Mouse (Mus musculus): ENCODE results near the gene Krt33a. TPM values are rescaled to one million over a fixed set of nuclear protein-coding genes. Genes with fewer than 3 reads are reported as not detected.

Gene Krt33a
- polyA plus RNA-seq, 1 experiment from 2014 or later, result not detected

- H3K27me3 ChIP-seq, result peaks cover 5% of the 10 kb centered on the region; the same call in 1 of the 2 replicates
- H3K4me2 ChIP-seq, result no peak within 1 kb of the TSS
- WGBS, result 75% methylated on average over 8 of the region's 8 CpGs
- no peak for ATAC-seq (ENCODE audit: insufficient number of reproducible peaks, insufficient read depth, low FRiP score, low TSS enrichment, low read depth)
- no peaks in the 10 kb centered on the region for H3K9me3 ChIP-seq
- no peak within 1 kb of the TSS for H3K9ac ChIP-seq (replicated peaks)
- H3K27ac ChIP-seq, result no peak within 1 kb of the TSS
- H3K4me1 ChIP-seq (replicated peaks), result no peaks in the 10 kb centered on the region
- H3K36me3 ChIP-seq, result no peaks in the 10 kb centered on the region
- no peak within 1 kb of the TSS for H3K4me3 ChIP-seq (replicated peaks)
These were observed 29.8 kb downstream of the Krt33a start, which contains the start of gene Krtap16-1 for GRCm38 (mm10) chr11:99986180-99986647. Gene Krtap16-1 (minus strand): TSS chr11:99986597.

- no peak overlapping the region for H3K4me3 ChIP-seq (replicated peaks)
- no peak overlapping the region for H3K27ac ChIP-seq
- no peak for ATAC-seq (ENCODE audit: insufficient number of reproducible peaks, insufficient read depth, low FRiP score, low TSS enrichment, low read depth)
- no peaks in the 10 kb centered on the region for H3K9me3 ChIP-seq
- H3K36me3 ChIP-seq, result no peaks in the 10 kb centered on the region
- H3K4me2 ChIP-seq, result no peak overlapping the region
- H3K9ac ChIP-seq (replicated peaks), result no peak overlapping the region
- no peaks in the 10 kb centered on the region for H3K4me1 ChIP-seq (replicated peaks)
- H3K27me3 ChIP-seq, result peaks cover 5% of the 10 kb centered on the region; the same call in 1 of the 2 replicates
- WGBS, result 81% methylated on average over 20 of the region's 20 CpGs
These were observed 30.5 kb downstream of the Krt33a start for GRCm38 (mm10) chr11:99985291-99986092.

- Histone ChIP-seq H3K36me3 (no peaks in the 10 kb centered on the region), H3K27ac (no peak overlapping the region), H3K4me1 (replicated peaks) (no peaks in the 10 kb centered on the region), H3K27me3 (peaks cover 5% of the 10 kb centered on the region; the same call in 1 of the 2 replicates), H3K9me3 (no peaks in the 10 kb centered on the region), H3K9ac (replicated peaks) (no peak overlapping the region), H3K4me2 (no peak overlapping the region), H3K4me3 (replicated peaks) (no peak overlapping the region)
- 89% methylated on average over 1 of the region's 1 CpGs for WGBS
- no peak for ATAC-seq (ENCODE audit: insufficient number of reproducible peaks, insufficient read depth, low FRiP score, low TSS enrichment, low read depth)
These were observed 32.6 kb downstream of the Krt33a start for GRCm38 (mm10) chr11:99983442-99983841.

GRCm38 (mm10) chr11:99982731-99983130 is 33.3 kb downstream of the Krt33a start:
- H3K36me3 ChIP-seq, result no peaks in the 10 kb centered on the region
- WGBS, result 87% methylated on average over 9 of the region's 9 CpGs
- H3K4me3 ChIP-seq (replicated peaks), result no peak overlapping the region
- H3K9ac ChIP-seq (replicated peaks), result no peak overlapping the region
- no peaks in the 10 kb centered on the region for H3K4me1 ChIP-seq (replicated peaks)
- no peak overlapping the region for H3K27ac ChIP-seq
- no peaks in the 10 kb centered on the region for H3K9me3 ChIP-seq
- peaks cover 5% of the 10 kb centered on the region; the same call in 1 of the 2 replicates for H3K27me3 ChIP-seq
- no peak for ATAC-seq (ENCODE audit: insufficient number of reproducible peaks, insufficient read depth, low FRiP score, low TSS enrichment, low read depth)
- H3K4me2 ChIP-seq, result no peak overlapping the region

GRCm38 (mm10) chr11:99978953-99979352 is 37.1 kb downstream of the Krt33a start, which contains the start of gene Krtap29-1:
Gene Krtap29-1 (minus strand): TSS chr11:99979053.
- Histone ChIP-seq H3K27ac (no peak within 1 kb of the TSS), H3K4me2 (no peak within 1 kb of the TSS), H3K4me3 (replicated peaks) (no peak within 1 kb of the TSS), H3K9me3 (peaks cover under 1% of the 10 kb centered on the region), H3K4me1 (replicated peaks) (no peaks in the 10 kb centered on the region), H3K9ac (replicated peaks) (no peak within 1 kb of the TSS), H3K36me3 (no peaks in the 10 kb centered on the region), H3K27me3 (no peaks in the 10 kb centered on the region)
- ATAC-seq (ENCODE audit: insufficient number of reproducible peaks, insufficient read depth, low FRiP score, low TSS enrichment, low read depth), result no peak
- 69% methylated on average over 5 of the region's 5 CpGs for WGBS

GRCm38 (mm10) chr11:99965961-99966360 is 50.1 kb downstream of the Krt33a start:
- no peak for ATAC-seq (ENCODE audit: insufficient number of reproducible peaks, insufficient read depth, low FRiP score, low TSS enrichment, low read depth)
- Histone ChIP-seq H3K9me3 (no peaks in the 10 kb centered on the region), H3K4me1 (replicated peaks) (no peaks in the 10 kb centered on the region), H3K9ac (replicated peaks) (no peak overlapping the region), H3K4me2 (no peak overlapping the region), H3K27me3 (no peaks in the 10 kb centered on the region), H3K4me3 (replicated peaks) (no peak overlapping the region), H3K36me3 (no peaks in the 10 kb centered on the region), H3K27ac (no peak overlapping the region)
- WGBS, result 13% methylated on average over 2 of the region's 2 CpGs

GRCm38 (mm10) chr11:99964213-99964612 is 51.8 kb downstream of the Krt33a start:
- Histone ChIP-seq H3K9ac (replicated peaks) (no peak overlapping the region), H3K4me2 (no peak overlapping the region), H3K27me3 (no peaks in the 10 kb centered on the region), H3K36me3 (no peaks in the 10 kb centered on the region), H3K9me3 (no peaks in the 10 kb centered on the region), H3K4me3 (replicated peaks) (no peak overlapping the region), H3K27ac (no peak overlapping the region), H3K4me1 (replicated peaks) (no peaks in the 10 kb centered on the region)
- 52% methylated on average over 6 of the region's 6 CpGs for WGBS
- no peak for ATAC-seq (ENCODE audit: insufficient number of reproducible peaks, insufficient read depth, low FRiP score, low TSS enrichment, low read depth)

Other genes starting within 250 kb of the Krt33a start
- not detected in 2 replicates for gene Gm11595, start 243.3 kb downstream of the Krt33a start, polyA plus RNA-seq (2016; fragmentation: Nextera tagmentation; extraction: Ambion mirVana)
- not detected in 2 replicates for gene Krtap4-8, start 235.5 kb downstream of the Krt33a start, polyA plus RNA-seq (2016; fragmentation: Nextera tagmentation; extraction: Ambion mirVana)
- not detected in 2 replicates for gene Krtap4-9, start 231.0 kb downstream of the Krt33a start, polyA plus RNA-seq (2016; fragmentation: Nextera tagmentation; extraction: Ambion mirVana)
- gene Gm11596, start 222.7 kb downstream of the Krt33a start, polyA plus RNA-seq (2016; fragmentation: Nextera tagmentation; extraction: Ambion mirVana), result not detected in 2 replicates
- not detected in 2 replicates for gene Gm11569, start 217.3 kb downstream of the Krt33a start, polyA plus RNA-seq (2016; fragmentation: Nextera tagmentation; extraction: Ambion mirVana)
- not detected in 2 replicates for gene Gm11554, start 211.8 kb downstream of the Krt33a start, polyA plus RNA-seq (2016; fragmentation: Nextera tagmentation; extraction: Ambion mirVana)
- gene Krtap4-13, start 206.3 kb downstream of the Krt33a start, polyA plus RNA-seq (2016; fragmentation: Nextera tagmentation; extraction: Ambion mirVana), result not detected in 2 replicates
- gene Gm11564, start 200.5 kb downstream of the Krt33a start, polyA plus RNA-seq (2016; fragmentation: Nextera tagmentation; extraction: Ambion mirVana), result not detected in 2 replicates
- not detected in 2 replicates for gene 2300003K06Rik, start 178.1 kb downstream of the Krt33a start, polyA plus RNA-seq (2016; fragmentation: Nextera tagmentation; extraction: Ambion mirVana)
- not detected in 2 replicates for gene Krtap4-16, start 164.6 kb downstream of the Krt33a start, polyA plus RNA-seq (2016; fragmentation: Nextera tagmentation; extraction: Ambion mirVana)
- not detected in 2 replicates for gene Gm11568, start 158.3 kb downstream of the Krt33a start, polyA plus RNA-seq (2016; fragmentation: Nextera tagmentation; extraction: Ambion mirVana)
- not detected in 2 replicates for gene Gm11559, start 151.7 kb downstream of the Krt33a start, polyA plus RNA-seq (2016; fragmentation: Nextera tagmentation; extraction: Ambion mirVana)
- gene Krtap9-1, start 142.8 kb downstream of the Krt33a start, polyA plus RNA-seq (2016; fragmentation: Nextera tagmentation; extraction: Ambion mirVana), result not detected in 2 replicates
- not detected in 2 replicates for gene Gm11567, start 137.0 kb downstream of the Krt33a start, polyA plus RNA-seq (2016; fragmentation: Nextera tagmentation; extraction: Ambion mirVana)
- gene Krtap31-1, start 108.3 kb downstream of the Krt33a start, polyA plus RNA-seq (2016; fragmentation: Nextera tagmentation; extraction: Ambion mirVana), result not detected in 2 replicates
- gene Gm11565, start 101.5 kb downstream of the Krt33a start, polyA plus RNA-seq (2016; fragmentation: Nextera tagmentation; extraction: Ambion mirVana), result not detected in 2 replicates
- not detected in 2 replicates for gene Krtap31-2, start 79.9 kb downstream of the Krt33a start, polyA plus RNA-seq (2016; fragmentation: Nextera tagmentation; extraction: Ambion mirVana)
- gene Krtap9-5, start 67.7 kb downstream of the Krt33a start, polyA plus RNA-seq (2016; fragmentation: Nextera tagmentation; extraction: Ambion mirVana), result not detected in 2 replicates
- gene Krtap29-1, start 37.2 kb downstream of the Krt33a start, polyA plus RNA-seq (2016; fragmentation: Nextera tagmentation; extraction: Ambion mirVana), result not detected in 2 replicates
- gene Krtap16-1, start 29.6 kb downstream of the Krt33a start, polyA plus RNA-seq (2016; fragmentation: Nextera tagmentation; extraction: Ambion mirVana), result not detected in 2 replicates
- 1.4 and 1.9 TPM in 2 replicates for gene Krtap17-1, start 22.2 kb downstream of the Krt33a start, polyA plus RNA-seq (2016; fragmentation: Nextera tagmentation; extraction: Ambion mirVana)
- 0.18 and 0.27 TPM in 2 replicates for gene Krt33b, start 13.7 kb upstream of the Krt33a start, polyA plus RNA-seq (2016; fragmentation: Nextera tagmentation; extraction: Ambion mirVana)
- not detected in 2 replicates for gene Krt34, start 25.3 kb upstream of the Krt33a start, polyA plus RNA-seq (2016; fragmentation: Nextera tagmentation; extraction: Ambion mirVana)
- gene Krt31, start 34.3 kb upstream of the Krt33a start, polyA plus RNA-seq (2016; fragmentation: Nextera tagmentation; extraction: Ambion mirVana), result not detected in 2 replicates
- not detected in 2 replicates for gene Krt32, start 72.0 kb upstream of the Krt33a start, polyA plus RNA-seq (2016; fragmentation: Nextera tagmentation; extraction: Ambion mirVana)
- 0.28 and 0.70 TPM in 2 replicates for gene Krt35, start 80.0 kb upstream of the Krt33a start, polyA plus RNA-seq (2016; fragmentation: Nextera tagmentation; extraction: Ambion mirVana)
- 0.13 and 0.16 TPM in 2 replicates for gene Krt36, start 89.4 kb upstream of the Krt33a start, polyA plus RNA-seq (2016; fragmentation: Nextera tagmentation; extraction: Ambion mirVana)
- not detected in 2 replicates for gene Krt13, start 105.4 kb upstream of the Krt33a start, polyA plus RNA-seq (2016; fragmentation: Nextera tagmentation; extraction: Ambion mirVana)
- gene Krt15, start 119.7 kb upstream of the Krt33a start, polyA plus RNA-seq (2016; fragmentation: Nextera tagmentation; extraction: Ambion mirVana), result 42.4 and 61.2 TPM in 2 replicates
- gene Krt19, start 132.5 kb upstream of the Krt33a start, polyA plus RNA-seq (2016; fragmentation: Nextera tagmentation; extraction: Ambion mirVana), result 8.4 and 8.7 TPM in 2 replicates
- gene Krt9, start 177.0 kb upstream of the Krt33a start, polyA plus RNA-seq (2016; fragmentation: Nextera tagmentation; extraction: Ambion mirVana), result not detected in 2 replicates
- gene Krt14, start 191.3 kb upstream of the Krt33a start, polyA plus RNA-seq (2016; fragmentation: Nextera tagmentation; extraction: Ambion mirVana), result 144 and 160 TPM in 2 replicates
- not detected in 2 replicates for gene Krt16, start 232.7 kb upstream of the Krt33a start, polyA plus RNA-seq (2016; fragmentation: Nextera tagmentation; extraction: Ambion mirVana)
- gene Krt17, start 244.8 kb upstream of the Krt33a start, polyA plus RNA-seq (2016; fragmentation: Nextera tagmentation; extraction: Ambion mirVana), result 41.6 and 47.9 TPM in 2 replicates